Mouse (Mus musculus): Measurements from ENCODE around the gene Slc47a1. TPM values are rescaled to one million over a fixed set of nuclear protein-coding genes. Genes with fewer than 3 reads are reported as not detected.

Gene Slc47a1
- polyA plus RNA-seq, 1 experiment: not detected

- no peaks in the 10 kb centered on the region for H3K9me3 ChIP-seq (replicated peaks; ENCODE audit: control insufficient read depth, insufficient read depth, low read length, poor library complexity, severe bottlenecking)
- H3K4me3 ChIP-seq (ENCODE audit: low read depth, low read length): no peak overlapping the region
- no peaks in the 10 kb centered on the region for H3K36me3 ChIP-seq (ENCODE audit: control insufficient read depth, insufficient read depth, low read length, poor library complexity, severe bottlenecking)
- no peak overlapping the region for H3K27ac ChIP-seq (ENCODE audit: insufficient read depth, low read length)
- no peak overlapping the region for H3K9ac ChIP-seq (ENCODE audit: low read depth, poor library complexity, severe bottlenecking)
- no peaks in the 10 kb centered on the region for H3K4me1 ChIP-seq (ENCODE audit: control insufficient read depth, insufficient read depth, low read length)
- no peak for TF ChIP-seq POLR2A (IDR thresholded peaks at IDR 0.05; ENCODE audit: insufficient read depth, low read length)
- TF ChIP-seq EP300 (IDR thresholded peaks at IDR 0.05; ENCODE audit: insufficient read depth, low read depth, low read length): no peak
- TF ChIP-seq CTCF (IDR thresholded peaks at IDR 0.05; ENCODE audit: low read depth, low read length): no peak
- no peaks in the 10 kb centered on the region for H3K27me3 ChIP-seq (ENCODE audit: control insufficient read depth, insufficient read depth, low read length, poor library complexity, severe bottlenecking)
Observed at GRCm38 (mm10) chr11:61413411-61413810, 35.3 kb upstream of the Slc47a1 start.

- no peak overlapping the region for H3K9ac ChIP-seq (ENCODE audit: low read depth, poor library complexity, severe bottlenecking)
- TF ChIP-seq POLR2A (IDR thresholded peaks at IDR 0.05; ENCODE audit: insufficient read depth, low read length) (no peak), CTCF (IDR thresholded peaks at IDR 0.05; ENCODE audit: low read depth, low read length) (no peak), EP300 (IDR thresholded peaks at IDR 0.05; ENCODE audit: insufficient read depth, low read depth, low read length) (no peak)
- H3K4me1 ChIP-seq (ENCODE audit: control insufficient read depth, insufficient read depth, low read length): no peaks in the 10 kb centered on the region
- no peaks in the 10 kb centered on the region for H3K27me3 ChIP-seq (ENCODE audit: control insufficient read depth, insufficient read depth, low read length, poor library complexity, severe bottlenecking)
- no peak overlapping the region for H3K4me3 ChIP-seq (ENCODE audit: low read depth, low read length)
- no peak overlapping the region for H3K27ac ChIP-seq (ENCODE audit: insufficient read depth, low read length)
- H3K9me3 ChIP-seq (replicated peaks; ENCODE audit: control insufficient read depth, insufficient read depth, low read length, poor library complexity, severe bottlenecking): no peaks in the 10 kb centered on the region
- no peaks in the 10 kb centered on the region for H3K36me3 ChIP-seq (ENCODE audit: control insufficient read depth, insufficient read depth, low read length, poor library complexity, severe bottlenecking)
Observed at GRCm38 (mm10) chr11:61411809-61412208, 33.7 kb upstream of the Slc47a1 start.

GRCm38 (mm10) chr11:61411221-61411620 lies 33.1 kb upstream of the Slc47a1 start:
- no peak overlapping the region for H3K4me3 ChIP-seq (ENCODE audit: low read depth, low read length)
- H3K4me1 ChIP-seq (ENCODE audit: control insufficient read depth, insufficient read depth, low read length): no peaks in the 10 kb centered on the region
- no peaks in the 10 kb centered on the region for H3K36me3 ChIP-seq (ENCODE audit: control insufficient read depth, insufficient read depth, low read length, poor library complexity, severe bottlenecking)
- H3K9me3 ChIP-seq (replicated peaks; ENCODE audit: control insufficient read depth, insufficient read depth, low read length, poor library complexity, severe bottlenecking): no peaks in the 10 kb centered on the region
- H3K27me3 ChIP-seq (ENCODE audit: control insufficient read depth, insufficient read depth, low read length, poor library complexity, severe bottlenecking): no peaks in the 10 kb centered on the region
- no peak for TF ChIP-seq EP300 (IDR thresholded peaks at IDR 0.05; ENCODE audit: insufficient read depth, low read depth, low read length)
- TF ChIP-seq POLR2A (IDR thresholded peaks at IDR 0.05; ENCODE audit: insufficient read depth, low read length): no peak
- TF ChIP-seq CTCF (IDR thresholded peaks at IDR 0.05; ENCODE audit: low read depth, low read length): no peak
- H3K9ac ChIP-seq (ENCODE audit: low read depth, poor library complexity, severe bottlenecking): no peak overlapping the region
- H3K27ac ChIP-seq (ENCODE audit: insufficient read depth, low read length): no peak overlapping the region

GRCm38 (mm10) chr11:61410129-61410528 lies 32.0 kb upstream of the Slc47a1 start:
- Histone ChIP-seq H3K4me1 (ENCODE audit: control insufficient read depth, insufficient read depth, low read length) (no peaks in the 10 kb centered on the region), H3K27ac (ENCODE audit: insufficient read depth, low read length) (no peak overlapping the region), H3K9me3 (replicated peaks; ENCODE audit: control insufficient read depth, insufficient read depth, low read length, poor library complexity, severe bottlenecking) (no peaks in the 10 kb centered on the region), H3K27me3 (ENCODE audit: control insufficient read depth, insufficient read depth, low read length, poor library complexity, severe bottlenecking) (no peaks in the 10 kb centered on the region), H3K36me3 (ENCODE audit: control insufficient read depth, insufficient read depth, low read length, poor library complexity, severe bottlenecking) (no peaks in the 10 kb centered on the region), H3K4me3 (ENCODE audit: low read depth, low read length) (no peak overlapping the region), H3K9ac (ENCODE audit: low read depth, poor library complexity, severe bottlenecking) (no peak overlapping the region)
- TF ChIP-seq POLR2A (IDR thresholded peaks at IDR 0.05; ENCODE audit: insufficient read depth, low read length) (no peak), EP300 (IDR thresholded peaks at IDR 0.05; ENCODE audit: insufficient read depth, low read depth, low read length) (0 out of 2 replicates have a peak, but pooled peaks have one; percentile 26), CTCF (IDR thresholded peaks at IDR 0.05; ENCODE audit: low read depth, low read length) (peak; percentile 92)

- H3K4me1 ChIP-seq (ENCODE audit: control insufficient read depth, insufficient read depth, low read length): no peaks in the 10 kb centered on the region
- no peaks in the 10 kb centered on the region for H3K36me3 ChIP-seq (ENCODE audit: control insufficient read depth, insufficient read depth, low read length, poor library complexity, severe bottlenecking)
- H3K27ac ChIP-seq (ENCODE audit: insufficient read depth, low read length): no peak overlapping the region
- H3K9me3 ChIP-seq (replicated peaks; ENCODE audit: control insufficient read depth, insufficient read depth, low read length, poor library complexity, severe bottlenecking): no peaks in the 10 kb centered on the region
- H3K4me3 ChIP-seq (ENCODE audit: low read depth, low read length): no peak overlapping the region
- H3K9ac ChIP-seq (ENCODE audit: low read depth, poor library complexity, severe bottlenecking): no peak overlapping the region
- TF ChIP-seq CTCF (IDR thresholded peaks at IDR 0.05; ENCODE audit: low read depth, low read length) (no peak), EP300 (IDR thresholded peaks at IDR 0.05; ENCODE audit: insufficient read depth, low read depth, low read length) (no peak), POLR2A (IDR thresholded peaks at IDR 0.05; ENCODE audit: insufficient read depth, low read length) (no peak)
- H3K27me3 ChIP-seq (ENCODE audit: control insufficient read depth, insufficient read depth, low read length, poor library complexity, severe bottlenecking): no peaks in the 10 kb centered on the region
Observed at GRCm38 (mm10) chr11:61409051-61409450, 30.9 kb upstream of the Slc47a1 start.

- H3K9me3 ChIP-seq (replicated peaks; ENCODE audit: control insufficient read depth, insufficient read depth, low read length, poor library complexity, severe bottlenecking): no peaks in the 10 kb centered on the region
- H3K9ac ChIP-seq (ENCODE audit: low read depth, poor library complexity, severe bottlenecking): peak overlapping the region; percentile 29
- H3K4me3 ChIP-seq (ENCODE audit: low read depth, low read length): peak overlapping the region; percentile 72
- no peaks in the 10 kb centered on the region for H3K4me1 ChIP-seq (ENCODE audit: control insufficient read depth, insufficient read depth, low read length)
- H3K27ac ChIP-seq (ENCODE audit: insufficient read depth, low read length): no peak overlapping the region
- TF ChIP-seq CTCF (IDR thresholded peaks at IDR 0.05; ENCODE audit: low read depth, low read length): no peak
- no peak for TF ChIP-seq EP300 (IDR thresholded peaks at IDR 0.05; ENCODE audit: insufficient read depth, low read depth, low read length)
- TF ChIP-seq POLR2A (IDR thresholded peaks at IDR 0.05; ENCODE audit: insufficient read depth, low read length): no peak
- H3K36me3 ChIP-seq (ENCODE audit: control insufficient read depth, insufficient read depth, low read length, poor library complexity, severe bottlenecking): no peaks in the 10 kb centered on the region
- H3K27me3 ChIP-seq (ENCODE audit: control insufficient read depth, insufficient read depth, low read length, poor library complexity, severe bottlenecking): no peaks in the 10 kb centered on the region
Observed at GRCm38 (mm10) chr11:61408184-61409027, 30.3 kb upstream of the Slc47a1 start.
